Mouse (Mus musculus): Measurements from ENCODE around the gene Usp24. TPM values are rescaled to one million over a fixed set of nuclear protein-coding genes. Genes with fewer than 3 reads are reported as not detected.

Usp24 gene
- polyA plus RNA-seq, 1 experiment from 2014 or later = 15.1 TPM

DNA sequence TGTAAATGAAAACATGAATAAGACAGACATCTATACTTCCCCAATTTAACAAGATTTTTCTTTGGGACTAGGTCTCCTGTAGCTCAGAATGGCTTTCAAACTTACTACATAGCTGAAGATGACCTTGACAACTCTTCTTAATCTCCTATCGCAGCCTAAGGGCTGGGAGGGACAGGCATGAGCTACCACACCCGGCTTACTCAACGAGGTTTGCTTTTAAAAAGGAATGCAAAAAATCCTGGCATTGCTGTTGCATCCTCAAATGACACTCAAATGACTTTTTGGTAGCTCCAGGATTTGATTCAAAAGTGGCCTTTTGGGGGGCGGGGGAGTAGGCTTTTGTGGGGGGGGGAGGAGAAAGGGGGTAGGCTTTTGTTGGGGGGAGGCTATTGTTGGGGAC lies 2.1 kb upstream of the Usp24 start:
- Histone ChIP-seq H3K36me3 (ENCODE audit: control insufficient read depth, insufficient read depth, low read length) (no peaks in the 10 kb centered on the region), H3K9ac (ENCODE audit: low read depth, low read length) (no peak overlapping the region), H3K9me3 (ENCODE audit: control insufficient read depth, low read length) (no peaks in the 10 kb centered on the region), H3K27ac (ENCODE audit: low read depth, low read length) (no peak overlapping the region), H3K27me3 (replicated peaks; ENCODE audit: control insufficient read depth, insufficient read depth, low read length) (no peaks in the 10 kb centered on the region), H3K4me1 (replicated peaks; ENCODE audit: control insufficient read depth, insufficient read depth, low read length) (peaks cover 19% of the 10 kb centered on the region), H3K4me2 (no peak overlapping the region), H3K4me3 (ENCODE audit: low read depth, low read length) (no peak overlapping the region)
- DNase-seq (ENCODE audit: low spot score) (no peak), ATAC-seq (replicated peaks; ENCODE audit: low FRiP score) (no peak)
- 31% methylated on average over 4 of the region's 4 CpGs for whole genome bisulfite sequencing

DNA sequence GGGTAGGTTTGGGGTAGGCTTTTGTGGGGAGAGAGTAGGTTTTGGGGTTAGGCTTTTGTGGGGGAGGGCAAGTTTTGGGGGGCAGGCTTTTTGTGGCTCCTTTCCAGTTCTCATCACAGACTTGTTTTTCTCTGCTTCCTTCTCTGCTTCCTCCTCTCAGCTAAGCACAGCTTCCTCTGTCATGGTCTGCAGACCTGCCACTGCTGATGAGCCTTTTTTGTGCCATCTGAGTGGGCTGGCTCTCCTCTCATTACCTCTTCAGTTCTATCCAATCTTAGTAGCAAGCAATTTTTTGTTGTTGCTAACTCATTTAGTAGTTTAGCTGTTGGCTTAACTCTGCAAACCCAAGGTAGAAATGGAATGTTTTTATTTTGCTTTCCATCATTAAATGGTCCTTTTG lies 1.7 kb upstream of the Usp24 start:
- H3K9me3 ChIP-seq (ENCODE audit: control insufficient read depth, low read length) = no peaks in the 10 kb centered on the region
- H3K27me3 ChIP-seq (replicated peaks; ENCODE audit: control insufficient read depth, insufficient read depth, low read length) = no peaks in the 10 kb centered on the region
- DNase-seq (ENCODE audit: low spot score) = no peak
- ATAC-seq (replicated peaks; ENCODE audit: low FRiP score) = no peak
- H3K36me3 ChIP-seq (ENCODE audit: control insufficient read depth, insufficient read depth, low read length) = no peaks in the 10 kb centered on the region
- no peak overlapping the region for H3K4me3 ChIP-seq (ENCODE audit: low read depth, low read length)
- no peak overlapping the region for H3K9ac ChIP-seq (ENCODE audit: low read depth, low read length)
- no peak overlapping the region for H3K27ac ChIP-seq (ENCODE audit: low read depth, low read length)
- H3K4me1 ChIP-seq (replicated peaks; ENCODE audit: control insufficient read depth, insufficient read depth, low read length) = peaks cover 22% of the 10 kb centered on the region
- H3K4me2 ChIP-seq = no peak overlapping the region; the same call in 1 of the 2 replicates

DNA sequence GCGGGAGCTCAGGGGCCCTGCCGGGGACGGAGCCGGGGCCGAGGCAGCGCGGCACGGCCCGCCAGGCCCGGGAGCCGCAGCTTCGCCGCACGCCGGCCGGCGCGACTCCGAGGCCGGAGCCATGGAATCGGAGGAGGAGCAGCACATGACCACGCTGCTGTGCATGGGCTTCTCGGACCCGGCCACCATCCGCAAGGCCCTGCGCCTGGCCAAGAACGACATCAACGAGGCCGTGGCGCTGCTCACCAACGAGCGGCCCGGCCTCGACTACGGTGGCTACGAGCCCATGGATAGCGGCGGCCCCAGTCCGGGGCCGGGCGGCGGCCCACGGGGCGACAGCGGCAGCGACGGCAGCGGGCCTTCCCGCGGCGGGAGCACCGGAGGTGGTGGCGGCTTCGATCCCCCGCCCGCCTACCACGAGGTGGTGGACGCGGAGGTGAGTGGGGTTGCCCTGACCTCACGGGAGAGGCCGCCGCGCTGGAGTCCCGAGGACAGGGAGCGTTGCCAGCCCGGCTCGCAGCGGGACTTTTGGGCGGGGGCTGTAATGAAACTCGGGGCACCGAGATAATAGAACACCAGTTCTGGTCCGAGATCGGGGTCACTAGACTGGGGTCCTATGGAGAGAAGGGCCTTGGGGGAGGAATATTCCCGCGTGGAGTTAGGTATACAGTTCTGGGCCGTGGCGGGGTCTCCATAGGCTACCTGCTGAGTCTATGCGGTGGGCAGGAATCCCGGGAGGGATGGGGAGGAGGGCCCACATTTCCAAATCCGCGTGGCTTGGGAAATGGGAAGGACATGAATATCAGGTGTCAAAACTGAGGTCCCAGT lies 552 bp downstream of the Usp24 start:
- Histone ChIP-seq H3K4me3 (ENCODE audit: low read depth, low read length) (peak overlapping the region; percentile 97), H3K9me3 (ENCODE audit: control insufficient read depth, low read length) (no peaks in the 10 kb centered on the region), H3K4me1 (replicated peaks; ENCODE audit: control insufficient read depth, insufficient read depth, low read length) (peaks cover 24% of the 10 kb centered on the region), H3K9ac (ENCODE audit: low read depth, low read length) (peak overlapping the region; percentile 94), H3K4me2 (peak overlapping the region; percentile 90), H3K36me3 (ENCODE audit: control insufficient read depth, insufficient read depth, low read length) (no peaks in the 10 kb centered on the region), H3K27ac (ENCODE audit: low read depth, low read length) (peak overlapping the region; percentile 92), H3K27me3 (replicated peaks; ENCODE audit: control insufficient read depth, insufficient read depth, low read length) (no peaks in the 10 kb centered on the region)
- DNase-seq (ENCODE audit: low spot score) (peak; percentile 73), ATAC-seq (replicated peaks; ENCODE audit: low FRiP score) (peak; percentile 60)
- under 1% methylated on average over 80 of the region's 81 CpGs for WGBS

DNA sequence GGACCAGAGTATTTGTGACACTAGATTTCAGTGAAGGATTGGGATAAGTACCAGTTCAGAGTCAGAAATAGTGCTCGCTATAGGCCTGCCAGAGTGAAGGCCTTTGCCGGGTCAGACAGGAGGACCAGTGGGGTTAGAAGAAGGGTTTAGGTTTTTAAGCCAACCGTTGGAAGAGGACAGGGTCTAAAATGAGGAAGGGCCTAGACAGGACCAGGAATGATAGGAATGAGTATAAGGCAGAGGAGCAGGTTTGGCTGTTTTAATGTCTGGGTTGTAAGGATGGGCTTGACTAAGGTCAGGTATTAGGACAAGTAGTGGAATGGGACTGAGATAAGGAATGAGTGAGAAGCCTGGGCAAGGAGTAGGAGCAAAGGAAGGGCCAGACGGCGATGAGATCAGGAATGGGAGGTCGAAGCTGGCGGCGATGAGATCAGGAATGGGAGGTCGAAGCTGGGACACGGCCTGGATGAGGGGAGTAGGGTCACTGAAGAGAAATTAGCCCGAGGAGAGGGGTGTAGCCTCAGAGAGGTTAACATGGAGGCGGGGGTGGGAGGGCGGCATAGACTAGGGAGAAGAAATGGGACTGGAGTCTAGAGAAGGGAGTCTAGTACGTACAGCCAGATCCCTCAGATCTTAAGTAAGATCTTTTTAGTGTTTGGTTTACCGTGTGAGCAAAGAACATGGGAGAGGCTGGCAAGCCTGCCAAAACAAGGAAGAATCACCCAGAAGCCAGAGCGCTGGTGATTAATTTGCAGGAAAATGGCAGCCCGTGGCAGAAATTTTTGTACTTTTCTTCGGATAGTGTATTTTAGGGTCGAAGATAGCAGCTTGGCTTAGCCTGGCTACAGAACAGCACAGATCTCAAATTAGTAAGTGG lies 1.4 kb downstream of the Usp24 start:
- peak; percentile 54 for DNase-seq (ENCODE audit: low spot score)
- no peaks in the 10 kb centered on the region for H3K9me3 ChIP-seq (ENCODE audit: control insufficient read depth, low read length)
- H3K36me3 ChIP-seq (ENCODE audit: control insufficient read depth, insufficient read depth, low read length) = no peaks in the 10 kb centered on the region
- peak overlapping the region; percentile 92 for H3K27ac ChIP-seq (ENCODE audit: low read depth, low read length)
- peak overlapping the region; percentile 97 for H3K4me3 ChIP-seq (ENCODE audit: low read depth, low read length)
- H3K27me3 ChIP-seq (replicated peaks; ENCODE audit: control insufficient read depth, insufficient read depth, low read length) = no peaks in the 10 kb centered on the region
- H3K9ac ChIP-seq (ENCODE audit: low read depth, low read length) = peak overlapping the region; percentile 94
- ATAC-seq (replicated peaks; ENCODE audit: low FRiP score) = peak; percentile 30
- peak overlapping the region; percentile 90 for H3K4me2 ChIP-seq
- WGBS = 12% methylated on average over 19 of the region's 19 CpGs
- peaks cover 29% of the 10 kb centered on the region for H3K4me1 ChIP-seq (replicated peaks; ENCODE audit: control insufficient read depth, insufficient read depth, low read length)

DNA sequence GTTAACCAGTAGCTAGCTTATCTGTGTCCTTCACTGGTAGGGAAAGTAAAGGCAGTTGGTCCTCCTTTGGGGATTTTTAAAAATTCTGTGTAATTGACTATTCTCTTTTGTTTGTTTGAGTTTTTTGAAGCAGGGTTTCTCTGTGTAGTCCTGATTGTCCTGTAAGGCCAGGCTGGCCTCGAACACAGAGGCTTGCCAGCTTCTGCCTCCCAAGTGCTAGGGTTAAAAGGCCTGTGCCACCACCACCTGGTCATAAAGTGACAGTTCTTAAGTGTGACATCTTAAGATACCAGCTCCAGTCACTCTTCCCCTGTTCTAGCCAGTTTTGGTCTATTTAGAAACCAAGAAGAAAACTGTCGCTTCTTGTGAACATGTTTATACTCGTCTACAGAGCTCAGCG lies 2.2 kb downstream of the Usp24 start:
- ATAC-seq (replicated peaks; ENCODE audit: low FRiP score) = no peak
- H3K4me3 ChIP-seq (ENCODE audit: low read depth, low read length) = peak overlapping the region; percentile 97

DNA sequence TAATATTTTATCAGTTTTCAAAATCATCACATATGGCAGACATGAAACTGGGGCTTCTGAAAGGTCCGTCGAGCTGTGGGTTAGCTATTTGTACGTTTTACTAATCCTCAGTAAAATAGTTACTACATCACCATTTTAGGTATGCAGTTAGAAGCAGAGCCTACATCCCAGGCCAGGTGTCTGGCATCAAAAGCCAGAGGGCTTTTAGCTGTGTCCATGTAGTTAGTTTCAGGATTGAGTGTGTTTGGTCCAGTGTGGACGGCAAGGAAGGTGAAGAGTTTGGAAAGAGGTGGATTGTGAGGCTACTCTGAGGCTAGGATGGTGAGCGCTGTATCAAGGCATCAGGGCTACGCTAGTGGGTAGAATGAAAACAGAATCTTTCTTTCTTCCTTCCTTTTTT lies 3.0 kb downstream of the Usp24 start:
- WGBS = 83% methylated on average over 6 of the region's 6 CpGs
- DNase-seq (ENCODE audit: low spot score) = no peak
- H3K27me3 ChIP-seq (replicated peaks; ENCODE audit: control insufficient read depth, insufficient read depth, low read length) = no peaks in the 10 kb centered on the region
- H3K36me3 ChIP-seq (ENCODE audit: control insufficient read depth, insufficient read depth, low read length) = no peaks in the 10 kb centered on the region
- H3K4me1 ChIP-seq (replicated peaks; ENCODE audit: control insufficient read depth, insufficient read depth, low read length) = peaks cover 35% of the 10 kb centered on the region
- peak overlapping the region; percentile 90 for H3K4me2 ChIP-seq
- no peak for ATAC-seq (replicated peaks; ENCODE audit: low FRiP score)
- H3K9ac ChIP-seq (ENCODE audit: low read depth, low read length) = peak overlapping the region; percentile 20; the same call in 1 of the 2 replicates
- no peak overlapping the region for H3K27ac ChIP-seq (ENCODE audit: low read depth, low read length)
- H3K9me3 ChIP-seq (ENCODE audit: control insufficient read depth, low read length) = no peaks in the 10 kb centered on the region
- H3K4me3 ChIP-seq (ENCODE audit: low read depth, low read length) = no peak overlapping the region

More for the DNA sequence above, 2.2 kb downstream of the Usp24 start:
- Histone ChIP-seq H3K27me3 (replicated peaks; ENCODE audit: control insufficient read depth, insufficient read depth, low read length) (no peaks in the 10 kb centered on the region), H3K9ac (ENCODE audit: low read depth, low read length) (peak overlapping the region; percentile 94), H3K9me3 (ENCODE audit: control insufficient read depth, low read length) (no peaks in the 10 kb centered on the region), H3K4me1 (replicated peaks; ENCODE audit: control insufficient read depth, insufficient read depth, low read length) (peaks cover 35% of the 10 kb centered on the region), H3K27ac (ENCODE audit: low read depth, low read length) (no peak overlapping the region), H3K36me3 (ENCODE audit: control insufficient read depth, insufficient read depth, low read length) (no peaks in the 10 kb centered on the region), H3K4me2 (peak overlapping the region; percentile 90)
- 82% methylated on average over 4 of the region's 4 CpGs for WGBS
- DNase-seq (ENCODE audit: low spot score) = no peak

DNA sequence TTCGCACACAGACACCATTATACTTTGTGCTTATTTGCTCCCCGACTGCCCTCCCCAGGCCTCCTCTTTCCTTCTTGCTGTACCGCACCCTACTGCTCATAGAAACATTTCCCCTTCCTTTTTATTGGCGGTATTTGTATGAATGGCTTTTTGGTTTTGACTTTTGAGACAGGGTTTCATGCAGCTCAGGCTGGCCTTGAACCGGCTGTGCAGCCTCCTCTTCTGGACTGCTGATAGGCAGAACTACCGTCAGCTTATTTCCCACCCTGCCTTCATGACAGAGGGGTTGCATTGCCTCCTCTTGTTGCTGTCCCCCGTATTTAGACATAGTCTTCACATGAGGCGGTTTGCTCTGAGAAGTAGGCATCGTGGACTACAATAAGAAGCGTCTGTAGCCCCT lies 6.8 kb downstream of the Usp24 start:
- H3K4me3 ChIP-seq (ENCODE audit: low read depth, low read length) = no peak overlapping the region
- WGBS = 85% methylated on average over 10 of the region's 10 CpGs
- no peaks in the 10 kb centered on the region for H3K36me3 ChIP-seq (ENCODE audit: control insufficient read depth, insufficient read depth, low read length)
- ATAC-seq (replicated peaks; ENCODE audit: low FRiP score) (no peak), DNase-seq (ENCODE audit: low spot score) (no peak)
- no peak overlapping the region for H3K4me2 ChIP-seq
- no peaks in the 10 kb centered on the region for H3K27me3 ChIP-seq (replicated peaks; ENCODE audit: control insufficient read depth, insufficient read depth, low read length)
- no peaks in the 10 kb centered on the region for H3K9me3 ChIP-seq (ENCODE audit: control insufficient read depth, low read length)
- no peak overlapping the region for H3K27ac ChIP-seq (ENCODE audit: low read depth, low read length)
- H3K4me1 ChIP-seq (replicated peaks; ENCODE audit: control insufficient read depth, insufficient read depth, low read length) = peaks cover 37% of the 10 kb centered on the region
- H3K9ac ChIP-seq (ENCODE audit: low read depth, low read length) = no peak overlapping the region

DNA sequence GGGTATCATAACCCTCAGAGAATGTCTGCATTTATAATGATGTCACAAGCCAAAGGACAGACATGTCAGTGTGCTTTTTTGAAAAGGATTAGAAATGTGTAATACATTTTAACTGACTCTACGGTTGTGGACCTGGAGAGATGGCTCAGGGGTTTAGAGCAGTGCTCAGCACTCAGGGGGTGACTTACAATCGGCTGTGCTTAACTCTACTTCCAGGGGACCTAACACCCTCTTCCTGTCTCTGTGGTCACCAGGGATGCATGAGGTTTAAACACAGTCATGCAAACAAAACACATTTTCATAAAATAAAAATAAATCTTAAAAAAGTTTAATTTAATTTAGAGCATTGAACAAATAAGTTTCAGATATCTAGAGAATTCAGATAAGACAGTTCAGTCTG lies 7.3 kb downstream of the Usp24 start:
- WGBS = 62% methylated on average over 2 of the region's 2 CpGs
- no peak overlapping the region for H3K9ac ChIP-seq (ENCODE audit: low read depth, low read length)

More for the DNA sequence above, 7.3 kb downstream of the Usp24 start:
- no peak for DNase-seq (ENCODE audit: low spot score)
- Histone ChIP-seq H3K4me1 (replicated peaks; ENCODE audit: control insufficient read depth, insufficient read depth, low read length) (peaks cover 34% of the 10 kb centered on the region), H3K27me3 (replicated peaks; ENCODE audit: control insufficient read depth, insufficient read depth, low read length) (no peaks in the 10 kb centered on the region), H3K4me3 (ENCODE audit: low read depth, low read length) (no peak overlapping the region), H3K9me3 (ENCODE audit: control insufficient read depth, low read length) (no peaks in the 10 kb centered on the region), H3K4me2 (no peak overlapping the region), H3K27ac (ENCODE audit: low read depth, low read length) (no peak overlapping the region), H3K36me3 (ENCODE audit: control insufficient read depth, insufficient read depth, low read length) (no peaks in the 10 kb centered on the region)
- ATAC-seq (replicated peaks; ENCODE audit: low FRiP score) = no peak
